Mouse (Mus musculus) testis, adult 2 months (tissue): ENCODE measurements around the gene Orm1.

Source experiments
- CTCF ChIP-seq: fragments of 200-500 bp; IDR thresholded peaks from 2 replicates; pipeline ENCODE4 v1.5.1; 2012; ENCODE audit warnings: low read depth, mild to moderate bottlenecking, inconsistent platforms, low read length, moderate library complexity; ENCODE audit not compliant: control insufficient read depth, insufficient read depth, insufficient replicate concordance
- POLR2A ChIP-seq: fragments of 200-500 bp; IDR thresholded peaks from 2 replicates; pipeline ENCODE4 v1.6.1; 2012; ENCODE audit warnings: low read depth, mild to moderate bottlenecking, inconsistent platforms, low read length, moderate library complexity; ENCODE audit not compliant: control insufficient read depth

DNA sequence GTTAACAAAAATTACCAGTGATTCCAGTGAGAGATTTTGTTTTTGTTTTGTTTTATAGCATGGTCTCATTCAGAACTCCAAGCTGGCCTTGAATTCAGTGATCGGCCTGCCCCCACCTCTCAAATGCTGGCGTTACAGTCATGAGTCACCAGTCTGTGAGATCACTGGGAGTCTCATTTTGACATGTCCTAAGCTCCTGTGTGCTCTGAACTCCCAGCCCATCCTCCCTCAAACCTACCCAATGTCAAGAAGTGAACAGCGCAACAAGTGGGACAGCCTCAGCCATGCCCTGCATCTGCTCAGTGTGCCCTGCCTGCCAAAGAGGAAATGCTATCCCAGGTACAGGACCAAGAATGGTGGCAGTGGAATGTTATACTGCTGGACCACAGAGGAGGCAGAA is 40.9 kb downstream of the Orm1 start:
- TF ChIP-seq POLR2A = no peak; the same call in 1 of the 2 replicates
- TF ChIP-seq CTCF = no peak
